Mouse (Mus musculus) sigmoid colon, adult 10 weeks (tissue): ENCODE measurements around the gene Bola2. TPM values are rescaled to one million over a fixed set of nuclear protein-coding genes. Genes with fewer than 3 reads are reported as not detected.

Experiments used
- polyA plus RNA-seq: library from polyadenylated mRNA; stranded (reverse); fragments of 350-450 nt; fragmentation: Illumina TruSeq; extraction: RNeasy Lipid Tissue Mini Kit (QIAGEN cat#74804); gene quantifications from one replicate; pipeline ENCODE4 v1.2.3, GENCODE M21; 2014; ENCODE audit warnings: low read depth, low replicate concordance

The Bola2 gene
- 0.41 TPM for polyA plus RNA-seq

GRCm38 (mm10) chr7:126695210-126695611 lies at the start of gene Bola2:
Gene Bola2 (plus strand): TSS chr7:126695401.

GRCm38 (mm10) chr7:126649231-126650051 lies 45.8 kb upstream of the Bola2 start, which contains the start of gene Sgf29:
Gene Sgf29 (plus strand): TSS chr7:126649309.

GRCm38 (mm10) chr7:126676207-126676606 lies 19.0 kb upstream of the Bola2 start, which contains the start of gene Sult1a1:
Gene Sult1a1 (minus strand): TSS chr7:126676432.

GRCm38 (mm10) chr7:126695631-126696207 lies 518 bp downstream of the Bola2 start, which contains the start of gene Slx1b:
Gene Slx1b (minus strand): TSS chr7:126695784.

GRCm38 (mm10) chr7:126707442-126708174 lies 12.4 kb downstream of the Bola2 start, which contains the start of gene Coro1a:
Gene Coro1a (minus strand): TSS chr7:126707787.

Other genes starting within 250 kb of the Bola2 start
- not detected for gene Atp2a1, start 232.3 kb upstream of the Bola2 start, polyA plus RNA-seq
- gene Sh2b1, start 220.0 kb upstream of the Bola2 start, polyA plus RNA-seq, result 0.91 TPM
- gene Tufm, start 208.0 kb upstream of the Bola2 start, polyA plus RNA-seq, result 4.8 TPM
- gene Atxn2l, start 192.0 kb upstream of the Bola2 start, polyA plus RNA-seq, result 42.0 TPM
- gene Eif3c, start 129.0 kb upstream of the Bola2 start, polyA plus RNA-seq, result 225 TPM
- gene Apobr, start 110.5 kb upstream of the Bola2 start, polyA plus RNA-seq, result 0.22 TPM
- gene Cln3, start 109.6 kb upstream of the Bola2 start, polyA plus RNA-seq, result 4.5 TPM
- gene Il27, start 100.5 kb upstream of the Bola2 start, polyA plus RNA-seq, result not detected
- 62.1 TPM for gene Nupr1, start 64.5 kb upstream of the Bola2 start, polyA plus RNA-seq
- gene Sgf29, start 46.1 kb upstream of the Bola2 start, polyA plus RNA-seq, result 3.5 TPM
- 841 TPM for gene Sult1a1, start 19.0 kb upstream of the Bola2 start, polyA plus RNA-seq
- 3.5 TPM for gene Slx1b, start 383 bp downstream of the Bola2 start, polyA plus RNA-seq
- 4.6 TPM for gene Coro1a, start 12.4 kb downstream of the Bola2 start, polyA plus RNA-seq
- 43.9 TPM for gene Mapk3, start 64.2 kb downstream of the Bola2 start, polyA plus RNA-seq
- gene Gdpd3, start 70.9 kb downstream of the Bola2 start, polyA plus RNA-seq, result 3.2 TPM
- gene Ypel3, start 81.6 kb downstream of the Bola2 start, polyA plus RNA-seq, result 17.7 TPM
- not detected for gene Tbx6, start 86.1 kb downstream of the Bola2 start, polyA plus RNA-seq
- gene Ppp4c, start 97.1 kb downstream of the Bola2 start, polyA plus RNA-seq, result 47.0 TPM
- gene Fam57b, start 102.3 kb downstream of the Bola2 start, polyA plus RNA-seq, result not detected
- not detected for gene 4930451I11Rik, start 136.2 kb downstream of the Bola2 start, polyA plus RNA-seq
- gene Doc2a, start 152.0 kb downstream of the Bola2 start, polyA plus RNA-seq, result not detected
- gene Hirip3, start 166.6 kb downstream of the Bola2 start, polyA plus RNA-seq, result 11.7 TPM
- 17.4 TPM for gene Ino80e, start 167.0 kb downstream of the Bola2 start, polyA plus RNA-seq
- 10.1 TPM for gene Taok2, start 189.3 kb downstream of the Bola2 start, polyA plus RNA-seq
- 12.7 TPM for gene Tmem219, start 227.5 kb downstream of the Bola2 start, polyA plus RNA-seq
- gene Kctd13, start 233.5 kb downstream of the Bola2 start, polyA plus RNA-seq, result 6.1 TPM